Mouse (Mus musculus) mouse embryonic stem cell (cell line): Measurements from ENCODE around the gene Iqcb1.
"Not testable (repeated sequence)": the region's sequence is repeated elsewhere in the genome, so short reads cannot be mapped to it uniquely, and the experiment has no call there.

Source experiments
- in situ Hi-C, 2 experiments: fragments of 300-500 bp; cut with MboI; formaldehyde crosslinking; loops; 1 replicate in 1 of 2; 3 replicates in 1 of 2; pipeline ENCODE4 v1.14.3; 2019 to 2020; ENCODE audit warnings: low sequenced_read_pairs in 2 of 2, low pct_unique_long_range_greater_than_20kb in 1 of 2, mixed read lengths in 1 of 2; ENCODE audit not compliant: unreplicated experiment in 1 of 2

Gene Iqcb1

GRCm38 (mm10) chr16:36828054-36828786 is at the start of gene Iqcb1:
Iqcb1 (plus strand) TSS chr16:36828385.
- in situ Hi-C loops = no loop called here

- in situ Hi-C loops = no loop called here
Observed at GRCm38 (mm10) chr16:36784146-36784545, 44.0 kb upstream of the Iqcb1 start.

GRCm38 (mm10) chr16:36784594-36785313 is 43.4 kb upstream of the Iqcb1 start, which contains the start of gene Slc15a2:
Slc15a2 (minus strand) TSS chr16:36784962.
- in situ Hi-C loops = no loop called here

GRCm38 (mm10) chr16:36786466-36786865 is 41.7 kb upstream of the Iqcb1 start:
- in situ Hi-C loops = no loop called here

- in situ Hi-C loops = no loop called here
Observed at GRCm38 (mm10) chr16:36790166-36790565, 38.0 kb upstream of the Iqcb1 start.

GRCm38 (mm10) chr16:36794976-36795375 is 33.2 kb upstream of the Iqcb1 start:
- in situ Hi-C loops = no loop called here

GRCm38 (mm10) chr16:36798334-36798733 is 29.9 kb upstream of the Iqcb1 start:
- in situ Hi-C loops = no loop called here

- in situ Hi-C loops = loop anchor here in 1 of 2 experiments (25.0 kb wide), 1 partner anchor 340 kb away; the partner anchor contains the start of gene Stfa3
Observed at GRCm38 (mm10) chr16:36802361-36802760, 25.8 kb upstream of the Iqcb1 start.

GRCm38 (mm10) chr16:36808616-36809015 is 19.6 kb upstream of the Iqcb1 start:
- in situ Hi-C loops = loop anchor here in 1 of 2 experiments (25.0 kb wide), 1 partner anchor 346 kb away; the partner anchor contains the start of gene Stfa3

GRCm38 (mm10) chr16:36813680-36814079 is 14.5 kb upstream of the Iqcb1 start:
- in situ Hi-C loops = loop anchor here (10.0 to 25.0 kb wide), 3 partner anchors 209 to 351 kb away; partner anchors contain the start of gene Stfa3 (in 1 of the 2)

GRCm38 (mm10) chr16:36816916-36817315 is 11.3 kb upstream of the Iqcb1 start:
- in situ Hi-C loops = loop anchor here (10.0 to 25.0 kb wide), 3 partner anchors 212 to 355 kb away; partner anchors contain the start of gene Stfa3 (in 1 of the 2)

- in situ Hi-C loops = loop anchor here (10.0 to 25.0 kb wide), 3 partner anchors 213 to 355 kb away; partner anchors contain the start of gene Stfa3 (in 1 of the 2)
Observed at GRCm38 (mm10) chr16:36817321-36817926, 10.8 kb upstream of the Iqcb1 start.

GRCm38 (mm10) chr16:36820016-36820415 is 8.2 kb upstream of the Iqcb1 start:
- in situ Hi-C loops = loop anchor here in 1 of 2 experiments (25.0 kb wide), 1 partner anchor 358 kb away; the partner anchor contains the start of gene Stfa3

GRCm38 (mm10) chr16:36820747-36821146 is 7.4 kb upstream of the Iqcb1 start:
- in situ Hi-C loops = loop anchor here in 1 of 2 experiments (25.0 kb wide), 1 partner anchor 358 kb away; the partner anchor contains the start of gene Stfa3

GRCm38 (mm10) chr16:36821474-36821873 is 6.7 kb upstream of the Iqcb1 start:
- in situ Hi-C loops = loop anchor here in 1 of 2 experiments (25.0 kb wide), 1 partner anchor 359 kb away; the partner anchor contains the start of gene Stfa3

- in situ Hi-C loops = no loop called here
Observed at GRCm38 (mm10) chr16:36827611-36828053, 553 bp upstream of the Iqcb1 start.

GRCm38 (mm10) chr16:36828820-36829219 is 635 bp downstream of the Iqcb1 start:
- in situ Hi-C loops = no loop called here

GRCm38 (mm10) chr16:36846894-36847293 is 18.7 kb downstream of the Iqcb1 start:
- in situ Hi-C loops = not testable (repeated sequence)
